Mouse (Mus musculus) neural tube, embryonic 12.5 days (tissue): ENCODE data around the gene Pax1. TPM values are rescaled to one million over a fixed set of nuclear protein-coding genes. Genes with fewer than 3 reads are reported as not detected.

Source experiments
- ATAC-seq: fragments of 200-750 bp; cut with Nextera tagmentation; 2 replicates; pipeline ENCODE4 v1.8.0; 2017; ENCODE audit warnings: low read depth, mild to moderate bottlenecking, moderate TSS enrichment, moderate library complexity; ENCODE audit not compliant: low FRiP score
- H3K27ac ChIP-seq: fragments of 300-500 bp; sonication (generic); 2 replicates; pipeline ENCODE4 v1.5.1; 2016
- H3K27me3 ChIP-seq: fragments of 300-500 bp; sonication (generic); replicated peaks from 2 replicates; pipeline ENCODE4 v1.6.1; 2016; ENCODE audit warnings: mild to moderate bottlenecking
- H3K36me3 ChIP-seq: fragments of 300-500 bp; sonication (generic); 2 replicates; pipeline ENCODE4 v1.6.1; 2016; ENCODE audit warnings: mild to moderate bottlenecking
- H3K4me1 ChIP-seq: fragments of 300-500 bp; sonication (generic); 2 replicates; pipeline ENCODE4 v1.6.1; 2016
- H3K4me2 ChIP-seq: fragments of 300-500 bp; sonication (generic); replicated peaks from 2 replicates; pipeline ENCODE4 v1.6.1; 2016; ENCODE audit warnings: mild to moderate bottlenecking
- H3K4me3 ChIP-seq: fragments of 300-500 bp; sonication (generic); 2 replicates; pipeline ENCODE4 v1.5.1; 2016
- H3K9ac ChIP-seq: fragments of 300-500 bp; sonication (generic); 2 replicates; pipeline ENCODE4 v1.6.1; 2016; ENCODE audit warnings: mild to moderate bottlenecking
- H3K9me3 ChIP-seq: fragments of 300-500 bp; sonication (generic); 2 replicates; pipeline ENCODE4 v1.6.1; 2016; ENCODE audit warnings: mild to moderate bottlenecking
- WGBS: fragments of 180-500 bp; shearing (Covaris S2); methylation state at CpG from one replicate; pipeline ENCODE4 v1.1.7; 2016; 5-methylcytosine and 5-hydroxymethylcytosine counted together
- polyA plus RNA-seq: library from polyadenylated mRNA; unstranded; fragments of >200 nt; fragmentation: Nextera tagmentation; extraction: Ambion mirVana; gene quantifications from 2 replicates; pipeline ENCODE4 v1.2.1, GENCODE M21; 2016

Pax1 gene
- polyA plus RNA-seq, 1 experiment from 2014 or later, result 10.9 TPM

DNA sequence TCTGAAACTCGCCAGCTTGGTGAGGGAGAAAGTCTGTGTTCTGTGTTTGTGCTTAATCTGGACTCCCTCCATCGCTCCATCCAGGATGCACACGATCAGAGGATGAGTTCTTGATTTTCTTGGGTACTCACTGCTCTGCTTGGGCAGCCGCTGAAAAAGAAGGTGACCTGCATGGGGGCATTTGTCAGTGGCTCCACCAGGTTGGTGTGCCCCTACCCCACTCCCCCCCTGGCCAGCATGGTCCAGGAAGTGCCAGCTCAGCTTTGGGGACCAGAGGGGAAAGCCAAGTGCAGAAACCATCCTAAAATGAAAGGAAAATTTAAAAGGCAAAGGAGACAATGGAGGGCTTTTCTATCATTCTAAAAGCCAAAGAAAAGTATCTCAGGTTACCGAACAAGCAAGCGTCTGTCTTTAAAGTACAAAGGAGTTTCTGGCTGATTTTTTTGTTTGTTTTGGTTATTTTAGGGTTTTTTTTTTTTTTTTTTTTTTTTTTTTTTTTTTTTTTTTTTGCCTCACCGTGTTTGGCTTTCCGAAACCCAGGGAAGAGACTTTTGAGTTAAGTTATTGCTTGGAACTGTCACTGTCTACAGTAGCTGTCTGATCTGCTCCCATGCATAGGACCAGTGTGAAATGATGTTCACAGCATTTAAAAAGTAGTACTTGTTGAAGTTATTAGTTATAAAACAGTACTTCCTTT lies 13.4 kb downstream of the Pax1 start:
- no peak overlapping the region for H3K9ac ChIP-seq
- no peak overlapping the region for H3K4me3 ChIP-seq
- no peaks in the 10 kb centered on the region for H3K36me3 ChIP-seq
- WGBS, result 9% methylated on average over 8 of the region's 8 CpGs
- no peak overlapping the region for H3K4me2 ChIP-seq
- no peaks in the 10 kb centered on the region for H3K9me3 ChIP-seq
- no peak for ATAC-seq
- no peak overlapping the region for H3K27ac ChIP-seq
- H3K4me1 ChIP-seq, result no peaks in the 10 kb centered on the region
- peaks cover 81% of the 10 kb centered on the region for H3K27me3 ChIP-seq

DNA sequence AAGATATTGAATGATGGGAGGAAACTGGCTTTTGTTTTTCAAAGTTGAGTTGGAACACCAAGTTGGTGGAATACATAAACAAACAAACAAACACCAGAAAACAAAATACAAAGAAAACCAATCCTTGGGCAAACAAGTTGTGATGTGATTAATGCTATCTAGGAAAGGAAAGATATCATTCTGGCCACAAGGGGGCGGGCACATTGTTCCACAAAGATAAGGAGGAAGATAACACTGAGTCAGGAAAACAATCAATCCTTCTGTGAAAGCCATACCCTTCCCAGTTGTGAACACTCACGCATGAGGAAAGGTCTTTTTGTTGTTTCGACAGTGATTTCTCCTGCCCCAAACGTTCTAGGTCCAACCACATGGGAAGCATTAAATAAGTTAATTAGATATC lies 17.2 kb downstream of the Pax1 start:
- Histone ChIP-seq H3K4me3 (no peak overlapping the region), H3K27ac (no peak overlapping the region), H3K4me1 (no peaks in the 10 kb centered on the region), H3K9me3 (no peaks in the 10 kb centered on the region), H3K4me2 (no peak overlapping the region), H3K9ac (no peak overlapping the region), H3K27me3 (peaks cover 46% of the 10 kb centered on the region), H3K36me3 (no peaks in the 10 kb centered on the region)
- ATAC-seq, result 0 out of 2 replicates have a peak, but pooled peaks have one; percentile 21
- 18% methylated on average over 4 of the region's 4 CpGs for WGBS

DNA sequence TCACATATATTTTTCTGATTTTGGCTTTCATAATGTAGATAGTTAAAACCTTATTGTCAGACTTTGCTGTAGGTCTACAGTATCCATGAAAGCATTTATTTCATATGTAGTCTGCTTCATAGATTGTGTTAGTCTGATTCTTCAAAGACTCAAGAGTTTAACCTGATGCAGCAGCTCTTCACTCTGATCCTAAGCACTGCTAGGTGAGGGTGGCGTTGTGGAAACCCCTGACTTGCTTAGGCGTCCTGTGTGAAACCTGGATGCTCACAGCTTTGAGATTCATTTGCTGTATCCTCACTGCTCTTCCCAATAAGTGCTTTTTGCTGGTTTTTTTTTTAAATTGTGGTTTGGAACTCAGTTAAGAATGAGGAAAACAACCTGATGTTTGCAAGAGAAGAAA lies 21.6 kb downstream of the Pax1 start:
- no peaks in the 10 kb centered on the region for H3K36me3 ChIP-seq
- no peak overlapping the region for H3K4me3 ChIP-seq
- H3K27me3 ChIP-seq, result peaks cover 3% of the 10 kb centered on the region
- no peaks in the 10 kb centered on the region for H3K9me3 ChIP-seq
- no peak overlapping the region for H3K27ac ChIP-seq
- no peak for ATAC-seq
- H3K4me1 ChIP-seq, result no peaks in the 10 kb centered on the region
- no peak overlapping the region for H3K9ac ChIP-seq
- 89% methylated on average over 2 of the region's 2 CpGs for WGBS
- H3K4me2 ChIP-seq, result no peak overlapping the region

DNA sequence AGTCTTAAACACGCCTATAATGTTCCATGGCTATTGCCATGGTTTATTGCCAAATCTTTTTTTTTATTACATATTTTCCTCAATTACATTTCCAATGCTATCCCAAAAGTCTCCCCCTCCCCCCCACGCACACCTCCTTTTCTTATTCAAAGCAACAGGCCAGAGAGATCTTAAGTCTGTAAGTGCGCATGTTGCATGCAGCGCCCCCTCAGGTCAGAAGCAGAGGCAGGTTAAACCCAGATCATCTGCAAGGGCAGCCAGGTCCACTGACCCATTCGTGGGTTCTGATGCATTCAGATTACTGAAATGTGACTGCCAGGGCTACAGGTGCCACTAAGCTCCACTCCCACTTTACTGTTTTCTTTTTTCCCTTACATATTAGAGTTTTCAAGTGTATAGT lies 25.2 kb downstream of the Pax1 start:
- H3K4me1 ChIP-seq, result no peaks in the 10 kb centered on the region
- H3K27ac ChIP-seq, result no peak overlapping the region
- H3K9me3 ChIP-seq, result no peaks in the 10 kb centered on the region
- H3K9ac ChIP-seq, result no peak overlapping the region
- H3K4me3 ChIP-seq, result no peak overlapping the region
- 57% methylated on average over 5 of the region's 5 CpGs for WGBS
- H3K27me3 ChIP-seq, result no peaks in the 10 kb centered on the region
- ATAC-seq, result no peak
- no peak overlapping the region for H3K4me2 ChIP-seq
- no peaks in the 10 kb centered on the region for H3K36me3 ChIP-seq

DNA sequence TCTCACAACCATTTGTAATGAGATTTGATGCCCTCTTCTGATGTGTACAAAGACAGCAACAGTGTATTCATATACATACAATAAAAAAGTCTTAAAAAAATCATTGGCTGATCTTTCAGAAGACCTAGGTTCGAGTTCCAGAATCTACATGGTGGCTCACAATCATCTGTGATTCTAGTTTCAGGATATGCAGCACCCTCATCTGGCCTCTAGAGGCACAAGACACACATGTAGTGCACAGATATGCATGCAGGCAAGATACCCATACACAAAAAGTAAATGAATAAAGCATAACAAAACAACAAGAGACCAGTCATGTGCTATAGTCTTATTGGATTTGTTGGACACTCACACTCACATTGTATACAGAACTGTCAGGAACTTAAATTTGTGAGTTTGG lies 47.6 kb downstream of the Pax1 start:
- no peaks in the 10 kb centered on the region for H3K27me3 ChIP-seq
- H3K9me3 ChIP-seq, result no peaks in the 10 kb centered on the region
- no peak for ATAC-seq
- no peaks in the 10 kb centered on the region for H3K36me3 ChIP-seq
- no peak overlapping the region for H3K9ac ChIP-seq
- H3K4me3 ChIP-seq, result no peak overlapping the region
- H3K4me1 ChIP-seq, result no peaks in the 10 kb centered on the region
- WGBS, result 77% methylated on average over 1 of the region's 1 CpGs
- no peak overlapping the region for H3K27ac ChIP-seq
- H3K4me2 ChIP-seq, result no peak overlapping the region

DNA sequence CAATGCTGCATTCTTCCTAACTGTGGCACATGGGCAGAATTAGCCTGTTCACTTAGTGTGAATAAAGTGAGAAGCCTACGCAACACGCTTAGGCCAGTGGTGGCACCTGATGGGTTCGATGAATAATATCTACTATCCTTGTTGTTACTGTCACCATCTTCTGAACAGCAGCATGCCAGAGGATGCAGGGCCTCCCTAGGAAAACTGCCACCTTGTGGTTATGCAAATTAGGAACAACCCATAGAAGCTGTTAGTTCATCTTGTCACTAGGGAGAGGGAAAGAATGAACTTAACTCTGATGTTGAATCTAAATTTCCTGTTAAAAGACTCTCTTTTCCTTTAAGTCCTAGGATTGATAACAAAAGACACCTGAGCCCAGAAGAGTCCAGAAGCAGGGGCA lies 53.3 kb downstream of the Pax1 start:
- H3K4me1 ChIP-seq, result no peaks in the 10 kb centered on the region
- H3K27me3 ChIP-seq, result no peaks in the 10 kb centered on the region
- no peaks in the 10 kb centered on the region for H3K9me3 ChIP-seq
- ATAC-seq, result no peak
- no peak overlapping the region for H3K4me3 ChIP-seq
- no peak overlapping the region for H3K27ac ChIP-seq
- H3K9ac ChIP-seq, result no peak overlapping the region
- no peak overlapping the region for H3K4me2 ChIP-seq
- WGBS, result 92% methylated on average over 3 of the region's 3 CpGs
- H3K36me3 ChIP-seq, result no peaks in the 10 kb centered on the region

DNA sequence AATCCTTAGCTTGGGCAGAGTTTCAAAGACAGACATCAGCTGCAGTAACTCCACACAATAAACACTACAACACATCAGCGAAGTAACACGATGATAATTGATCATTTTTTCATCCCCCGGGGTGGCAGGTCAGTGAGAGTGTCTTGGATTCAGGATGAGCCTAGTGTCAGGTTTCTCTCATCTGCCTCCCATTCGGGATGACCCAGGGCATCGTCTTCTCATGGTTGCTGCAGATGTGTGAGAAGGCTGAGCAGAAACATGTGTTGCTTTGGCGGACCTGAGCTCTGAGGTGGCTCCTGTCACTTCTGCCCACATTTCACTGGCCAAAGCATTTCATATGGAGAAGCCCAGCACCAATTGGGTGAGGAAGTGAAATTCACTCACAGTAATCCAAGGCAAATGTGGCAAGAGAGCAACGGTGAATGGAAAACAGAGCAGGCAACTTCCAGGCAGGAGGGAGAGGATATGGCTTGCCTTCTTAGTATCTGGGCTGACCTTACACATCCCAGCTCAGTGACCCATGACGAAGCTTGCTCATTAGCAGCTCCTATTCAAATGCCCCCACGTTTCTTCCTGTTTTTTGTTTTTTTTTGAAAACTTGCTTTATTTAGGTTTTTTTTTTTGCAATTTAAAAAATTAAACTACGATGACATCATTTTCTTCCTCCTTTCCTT lies 63.0 kb downstream of the Pax1 start:
- no peak overlapping the region for H3K4me2 ChIP-seq
- no peaks in the 10 kb centered on the region for H3K36me3 ChIP-seq
- H3K4me3 ChIP-seq, result no peak overlapping the region
- H3K27me3 ChIP-seq, result no peaks in the 10 kb centered on the region
- no peak overlapping the region for H3K9ac ChIP-seq
- no peak for ATAC-seq
- 57% methylated on average over 10 of the region's 10 CpGs for WGBS
- no peak overlapping the region for H3K27ac ChIP-seq
- no peaks in the 10 kb centered on the region for H3K4me1 ChIP-seq
- no peaks in the 10 kb centered on the region for H3K9me3 ChIP-seq

DNA sequence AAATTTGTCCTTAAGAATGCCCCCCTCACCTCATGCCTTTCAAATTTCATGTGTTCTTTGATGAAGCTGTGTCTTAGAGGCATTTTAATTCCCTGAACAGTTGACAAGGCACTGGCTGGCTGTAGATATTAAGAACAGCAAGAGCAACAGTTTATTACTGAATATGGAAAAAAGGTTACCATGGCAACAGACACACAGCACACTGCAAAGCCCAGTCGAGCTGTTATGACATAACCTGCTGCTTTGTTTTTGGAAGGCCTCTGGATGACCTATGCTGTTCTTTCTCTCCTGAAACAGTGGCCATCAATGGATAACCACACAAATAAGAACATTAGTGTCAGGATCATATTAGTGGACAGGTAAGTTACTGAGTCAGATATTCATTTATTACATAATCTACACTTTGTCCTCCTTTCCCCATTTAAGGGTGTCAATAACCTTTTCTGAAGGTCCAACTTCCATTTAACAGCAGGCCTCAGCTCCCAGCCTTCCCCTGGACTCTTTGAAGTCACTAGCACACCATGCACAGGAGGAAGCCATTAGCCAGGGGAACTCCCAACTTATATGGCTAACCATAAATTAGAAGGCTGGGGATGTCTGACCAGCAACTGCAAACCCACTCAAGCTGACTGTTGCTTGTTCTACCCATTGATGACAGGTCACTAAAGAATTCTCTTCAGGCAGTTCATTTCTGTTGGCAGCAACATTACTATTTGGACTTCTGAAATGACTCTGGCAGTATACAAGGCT lies 68.1 kb downstream of the Pax1 start:
- WGBS, result 7% methylated on average over 1 of the region's 1 CpGs
- Histone ChIP-seq H3K27me3 (no peaks in the 10 kb centered on the region), H3K4me1 (no peaks in the 10 kb centered on the region), H3K4me2 (no peak overlapping the region), H3K36me3 (no peaks in the 10 kb centered on the region), H3K27ac (no peak overlapping the region), H3K9ac (no peak overlapping the region), H3K4me3 (no peak overlapping the region), H3K9me3 (no peaks in the 10 kb centered on the region)
- no peak for ATAC-seq

DNA sequence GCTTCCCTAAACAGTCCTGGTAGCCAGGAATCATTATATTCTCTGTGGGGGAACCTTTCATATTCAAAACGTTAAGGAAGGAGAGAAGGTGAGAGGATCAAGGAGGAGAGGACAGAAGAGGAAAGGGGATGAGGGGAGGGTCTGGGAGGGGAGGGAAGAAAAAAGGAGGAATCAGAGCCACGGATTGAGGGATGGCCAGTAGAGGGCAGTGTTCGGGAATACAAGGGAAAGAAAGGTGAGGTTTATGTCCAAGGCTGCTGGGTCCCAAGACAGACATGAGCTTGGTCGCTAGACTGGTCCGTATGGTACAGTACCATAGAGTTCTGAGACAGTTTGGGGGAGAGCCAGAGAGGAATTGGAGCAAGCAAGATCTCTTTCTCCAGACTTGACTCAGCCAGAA lies 71.4 kb downstream of the Pax1 start:
- no peak overlapping the region for H3K4me2 ChIP-seq
- H3K27me3 ChIP-seq, result no peaks in the 10 kb centered on the region
- H3K4me1 ChIP-seq, result no peaks in the 10 kb centered on the region
- H3K4me3 ChIP-seq, result no peak overlapping the region
- no peaks in the 10 kb centered on the region for H3K36me3 ChIP-seq
- no peak overlapping the region for H3K27ac ChIP-seq
- H3K9me3 ChIP-seq, result no peaks in the 10 kb centered on the region
- ATAC-seq, result no peak
- WGBS, result 26% methylated on average over 5 of the region's 5 CpGs
- no peak overlapping the region for H3K9ac ChIP-seq

Other genes starting within 250 kb of the Pax1 start
- gene Nkx2-2, start 167.7 kb upstream of the Pax1 start, polyA plus RNA-seq, result 3.7 and 4.7 TPM in 2 replicates